ENCODE assay signal across 9 mouse cellular contexts in genomic region chr17:63413973-63414580, GRCm38 (mm10).
DNase-seq lines count a peak whose midpoint lies in the region; ATAC-seq and TF ChIP-seq lines count a peak whose summit lies in the region.
"Had no signal": no experiment of that assay in that cellular context is flagged by ENCODE, and none has a peak within 500 bp of the region (broad histone marks: within the 10 kb centered on the region; RNA-seq: fewer than 3 reads in every experiment).

No protein-coding gene starts in this region.

- 0 out of 2 replicates have a peak, but pooled peaks cover 4% of the 10 kb centered on the region for H3K4me1 ChIP-seq in midbrain, embryonic 10.5 days
- H3K4me1 ChIP-seq: liver, embryonic 15.5 days had no signal

- TF ChIP-seq CTCF in left cerebral cortex, adult 2 months (IDR thresholded peaks at IDR 0.05), result peak; percentile 78

- DNase-seq in cerebellum, postnatal 10 days, result peak; percentile 38 to 66
- DNase-seq in cerebellum, adult 9-11 months, result no peak
- no peak for DNase-seq in left cerebral cortex, adult 2 months (ENCODE audit: extremely low spot score in 1 of 2, low spot score in 2 of 2)
- DNase-seq in left cerebral cortex, adult 8-10 months (ENCODE audit: low spot score in 2 of 2), result no peak
- peak; percentile 61 for DNase-seq in brain, adult 2 months (ENCODE audit: low read depth, low spot score)
- DNase-seq in midbrain, embryonic 10.5 days (ENCODE audit: low spot score), result no peak
- DNase-seq in frontal cortex, postnatal 14 days (ENCODE audit: low spot score in 2 of 2), result no peak

- no peaks in the 10 kb centered on the region for H3K27me3 ChIP-seq in midbrain, embryonic 10.5 days (ENCODE audit: low read depth, poor library complexity, severe bottlenecking)
- H3K27me3 ChIP-seq: liver, embryonic 15.5 days had no signal

- H3K27ac ChIP-seq in left cerebral cortex, adult 2 months, result no peak overlapping the region
- no peak overlapping the region for H3K27ac ChIP-seq in midbrain, embryonic 10.5 days (replicated peaks)
- H3K27ac ChIP-seq: liver, embryonic 15.5 days had no signal

- H3K4me3 ChIP-seq in left cerebral cortex, adult 2 months, result no peak overlapping the region
- no peak overlapping the region for H3K4me3 ChIP-seq in midbrain, embryonic 10.5 days
- H3K4me3 ChIP-seq: liver, embryonic 15.5 days had no signal

- intact Hi-C loops in left cerebral cortex, adult 2 months (cut with DNase I), result loop anchor here (2.0 to 10.0 kb wide), 4 partner anchors 55 to 409 kb away; no protein-coding TSS in a partner anchor

- H3K36me3 ChIP-seq in midbrain, embryonic 10.5 days, result peaks cover 9% of the 10 kb centered on the region; the same call in 1 of the 2 replicates
- H3K36me3 ChIP-seq: liver, embryonic 15.5 days had no signal

- H3K9me3 ChIP-seq in midbrain, embryonic 10.5 days (replicated peaks), result no peaks in the 10 kb centered on the region
- H3K9me3 ChIP-seq: liver, embryonic 15.5 days had no signal

- WGBS in midbrain, embryonic 10.5 days, result 95% methylated on average over 1 of the region's 1 CpGs

- ATAC-seq in megakaryocyte progenitor cell, adult 5-6 weeks (replicated peaks; ENCODE audit: poor library complexity), result peak; percentile 70

Comparison
In these comparisons a context has a peak if more than half of its experiments do, and no peak if none do; other contexts are left out.
1. DNase-seq: peak in cerebellum, postnatal 10 days (2 of 2) and brain, adult 2 months (single experiment); none in cerebellum, adult 9-11 months (single experiment), left cerebral cortex, adult 2 months (0 of 2), left cerebral cortex, adult 8-10 months (0 of 2), midbrain, embryonic 10.5 days (single experiment) and frontal cortex, postnatal 14 days (0 of 2).